Mouse (Mus musculus) 416B (cell line): ENCODE measurements around the gene Rpl38.
"Not testable (repeated sequence)": the region's sequence is repeated elsewhere in the genome, so short reads cannot be mapped to it uniquely, and the experiment has no call there.

Source experiments
- DNase-seq: peaks from one replicate; pipeline ENCODE4 v3.0.0; 2011; ENCODE audit warnings: low read depth

Gene Rpl38

GRCm38 (mm10) chr11:114656994-114657644 is 11.2 kb upstream of the Rpl38 start:
- no peak for DNase-seq

GRCm38 (mm10) chr11:114657737-114658136 is 10.6 kb upstream of the Rpl38 start:
- peak; percentile 42 for DNase-seq

GRCm38 (mm10) chr11:114662161-114662560 is 6.2 kb upstream of the Rpl38 start:
- no peak for DNase-seq

GRCm38 (mm10) chr11:114662746-114663362 is 5.5 kb upstream of the Rpl38 start:
- DNase-seq: peak; percentile 60

GRCm38 (mm10) chr11:114664164-114664563 is 4.2 kb upstream of the Rpl38 start:
- no peak for DNase-seq

- peak; percentile 65 for DNase-seq
Measured at GRCm38 (mm10) chr11:114665463-114665862, 2.9 kb upstream of the Rpl38 start.

- DNase-seq: no peak
Measured at GRCm38 (mm10) chr11:114666786-114667185, 1.5 kb upstream of the Rpl38 start.

GRCm38 (mm10) chr11:114667236-114667931 is 940 bp upstream of the Rpl38 start:
- peak; percentile 41 for DNase-seq

- DNase-seq: peak; percentile 79
Measured at GRCm38 (mm10) chr11:114667932-114668285, 415 bp upstream of the Rpl38 start.

- DNase-seq: peak; percentile 81
Measured at GRCm38 (mm10) chr11:114668741-114669623, 658 bp downstream of the Rpl38 start.

GRCm38 (mm10) chr11:114669651-114670168 is 1.4 kb downstream of the Rpl38 start:
- DNase-seq: peak; percentile 51

GRCm38 (mm10) chr11:114671147-114671546 is 2.8 kb downstream of the Rpl38 start:
- no peak for DNase-seq

- peak; percentile 69 for DNase-seq
Measured at GRCm38 (mm10) chr11:114672794-114673718, 4.7 kb downstream of the Rpl38 start.

GRCm38 (mm10) chr11:114673719-114674050 is 5.4 kb downstream of the Rpl38 start:
- no peak for DNase-seq

GRCm38 (mm10) chr11:114674180-114674579 is 5.9 kb downstream of the Rpl38 start:
- DNase-seq: no peak

- not testable (repeated sequence) for DNase-seq
Measured at GRCm38 (mm10) chr11:114674796-114675195, 6.5 kb downstream of the Rpl38 start.

GRCm38 (mm10) chr11:114675341-114675825 is 7.1 kb downstream of the Rpl38 start, which contains the start of gene Ttyh2:
Gene Ttyh2, plus strand, starts transcription at chr11:114675431.
- peak; percentile 92 for DNase-seq

- DNase-seq: no peak
Measured at GRCm38 (mm10) chr11:114675826-114676401, 7.6 kb downstream of the Rpl38 start.

GRCm38 (mm10) chr11:114676431-114676830 is 8.1 kb downstream of the Rpl38 start:
- peak; percentile 87 for DNase-seq

- peak; percentile 37 for DNase-seq
Measured at GRCm38 (mm10) chr11:114676896-114677530, 8.7 kb downstream of the Rpl38 start.
